Mouse (Mus musculus) liver, postnatal 0 days (tissue): ENCODE measurements around the gene Poglut1.

Experiments used
- CTCF ChIP-seq: sonication (generic); IDR thresholded peaks from 2 replicates; pipeline ENCODE4 v1.5.1; 2016; ENCODE audit warnings: antibody characterized with exemption, low read depth
- EP300 ChIP-seq: IDR thresholded peaks from 2 replicates; pipeline ENCODE4 v1.6.1; 2016; ENCODE audit warnings: antibody characterized with exemption, low read depth, mild to moderate bottlenecking

DNA sequence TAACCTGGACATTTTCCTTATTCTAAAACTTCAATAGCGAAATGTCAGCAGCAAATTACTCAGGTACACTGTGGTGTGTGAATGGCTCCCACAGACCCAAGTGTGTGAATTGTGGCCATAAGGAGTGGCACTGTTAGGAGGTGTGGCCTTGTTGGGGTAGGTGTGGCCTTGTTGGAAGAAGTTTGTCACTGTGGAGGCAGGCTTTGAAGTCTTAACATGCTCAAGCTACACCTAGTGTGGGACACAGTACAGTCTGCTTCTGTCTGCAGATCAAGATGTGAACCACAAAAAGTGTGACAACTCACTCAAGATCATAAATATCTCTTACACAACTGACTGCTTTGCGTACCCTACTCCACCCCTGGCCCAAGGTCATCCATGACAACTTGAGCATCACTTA is 39.2 kb downstream of the Poglut1 start:
- TF ChIP-seq EP300 = no peak
- no peak for TF ChIP-seq CTCF
